Mouse (Mus musculus) spleen, embryonic (tissue): ENCODE results near the gene Prpf3.
"Not testable (repeated sequence)": the region's sequence is repeated elsewhere in the genome, so short reads cannot be mapped to it uniquely, and the experiment has no call there.

Source experiments
- CTCF ChIA-PET: fragments of 350-600 bp; sonication (Branson Sonifier 250); formaldehyde crosslinking; loops from one replicate; lab custom pipeline; 2022; lab: Charles Lee

Prpf3 gene

GRCm38 (mm10) chr3:95855502-95856089, at the start of gene Prpf3:
Gene Prpf3 (minus strand): TSS chr3:95855885.
- CTCF ChIA-PET, result interaction anchor here (0.6 to 0.7 kb wide), 4 partner anchors 98 to 738 kb away, joined by 6 to 7 read pairs (median 6); partner anchors contain the start of gene Polr3gl

- CTCF ChIA-PET, result no interaction called here
Measured at GRCm38 (mm10) chr3:95904568-95904967, 48.9 kb upstream of the Prpf3 start, which contains the start of gene Car14. Gene Car14 (minus strand): TSS chr3:95904691.

GRCm38 (mm10) chr3:95903753-95904502, 48.2 kb upstream of the Prpf3 start:
- CTCF ChIA-PET, result no interaction called here

GRCm38 (mm10) chr3:95902643-95903042, 47.0 kb upstream of the Prpf3 start:
- CTCF ChIA-PET, result interaction anchor here (0.7 kb wide), 1 partner anchor 195 kb away, joined by 3 read pairs; no protein-coding TSS in a partner anchor

- CTCF ChIA-PET, result no interaction called here
Measured at GRCm38 (mm10) chr3:95902373-95902625, 46.6 kb upstream of the Prpf3 start.

- CTCF ChIA-PET, result no interaction called here
Measured at GRCm38 (mm10) chr3:95901616-95902372, 46.1 kb upstream of the Prpf3 start.

- CTCF ChIA-PET, result no interaction called here
Measured at GRCm38 (mm10) chr3:95899800-95900524, 44.3 kb upstream of the Prpf3 start.

- CTCF ChIA-PET, result not testable (repeated sequence)
Measured at GRCm38 (mm10) chr3:95895501-95895900, 39.8 kb upstream of the Prpf3 start.

- CTCF ChIA-PET, result no interaction called here
Measured at GRCm38 (mm10) chr3:95894317-95895160, 38.9 kb upstream of the Prpf3 start.

GRCm38 (mm10) chr3:95893606-95894316, 38.1 kb upstream of the Prpf3 start, which contains the start of gene Aph1a:
Gene Aph1a (plus strand): TSS chr3:95893969.
- CTCF ChIA-PET, result interaction anchor here (0.7 to 1.0 kb wide), 2 partner anchors 11 to 298 kb away, joined by 3 to 4 read pairs; partner anchors contain the start of gene Ciart

- CTCF ChIA-PET, result interaction anchor here (0.6 to 1.0 kb wide), 3 partner anchors 11 to 299 kb away, joined by 3 to 4 read pairs (median 4); partner anchors contain the start of gene Ciart
Measured at GRCm38 (mm10) chr3:95893126-95893525, 37.4 kb upstream of the Prpf3 start.

- CTCF ChIA-PET, result interaction anchor here (0.5 to 0.7 kb wide), 3 partner anchors 9 to 168 kb away, joined by 3 to 5 read pairs (median 4); partner anchors contain the start of gene Mrps21
Measured at GRCm38 (mm10) chr3:95892066-95893052, 36.7 kb upstream of the Prpf3 start.

GRCm38 (mm10) chr3:95891211-95892065, 35.8 kb upstream of the Prpf3 start, which contains the start of gene BC028528:
Gene BC028528 (minus strand): TSS chr3:95892005.
- CTCF ChIA-PET, result interaction anchor here (0.5 kb wide), 1 partner anchor 20 kb away, joined by 3 read pairs; the partner anchor contains the start of gene Mrps21

GRCm38 (mm10) chr3:95889664-95890063, 34.0 kb upstream of the Prpf3 start:
- CTCF ChIA-PET, result interaction anchor here (0.6 kb wide), 1 partner anchor 212 kb away, joined by 3 read pairs; no protein-coding TSS in a partner anchor

- CTCF ChIA-PET, result no interaction called here
Measured at GRCm38 (mm10) chr3:95887596-95887995, 31.9 kb upstream of the Prpf3 start.

- CTCF ChIA-PET, result interaction anchor here (0.5 kb wide), 1 partner anchor 21 kb away, joined by 3 read pairs; no protein-coding TSS in a partner anchor
Measured at GRCm38 (mm10) chr3:95884400-95884799, 28.7 kb upstream of the Prpf3 start.

GRCm38 (mm10) chr3:95882816-95883425, 27.2 kb upstream of the Prpf3 start:
- CTCF ChIA-PET, result interaction anchor here (0.5 to 1.9 kb wide), 5 partner anchors 9 to 382 kb away, joined by 3 to 10 read pairs (median 5); partner anchors contain the start of gene Aph1a
